Mouse (Mus musculus): ENCODE measurements around the gene Spata31.

Gene Spata31

DNA sequence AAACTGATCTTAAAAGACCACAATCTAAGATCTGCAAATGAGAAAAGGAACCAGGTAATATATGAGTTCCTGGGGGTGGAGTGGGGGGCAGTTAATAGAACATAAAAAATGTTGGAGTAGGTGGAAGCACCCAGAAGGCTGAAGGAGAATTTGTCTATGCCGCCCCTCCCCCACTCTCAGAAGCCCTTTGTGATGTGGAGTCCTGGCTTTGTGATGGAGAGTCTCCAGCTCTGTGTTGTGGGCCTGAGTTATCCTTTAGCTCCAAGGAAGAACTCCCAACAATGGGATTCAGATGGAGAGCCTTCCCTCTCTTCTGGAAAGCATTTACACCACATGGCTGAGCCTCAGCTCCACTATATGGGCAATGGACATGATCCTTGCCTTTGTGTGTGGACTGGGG, at the start of gene Spata31:
TSS of gene Spata31 (plus strand) at position 216 of the 400 bp plus-strand sequence.
- DNase-seq (ENCODE audit: low spot score): no peak

DNA sequence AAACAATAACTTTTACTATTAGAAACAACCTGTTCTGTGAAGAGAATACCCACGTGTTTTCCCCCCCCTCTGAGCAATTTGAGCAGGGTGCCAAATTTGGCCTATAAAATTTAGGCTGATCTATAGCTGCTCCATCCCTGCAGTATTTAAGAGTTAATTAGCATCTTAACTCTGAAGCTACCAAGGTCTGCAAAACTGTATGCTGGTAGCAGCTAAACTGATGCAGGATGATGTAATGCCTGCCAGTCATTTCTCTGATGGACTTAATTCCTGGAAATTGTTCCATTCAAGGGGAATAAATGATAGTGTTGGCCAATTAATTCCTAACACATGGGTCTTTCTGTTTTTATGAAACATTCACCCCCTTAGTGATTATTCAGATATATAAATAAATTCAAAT, 14.1 kb upstream of the Spata31 start:
- no peak for DNase-seq (ENCODE audit: low spot score)

DNA sequence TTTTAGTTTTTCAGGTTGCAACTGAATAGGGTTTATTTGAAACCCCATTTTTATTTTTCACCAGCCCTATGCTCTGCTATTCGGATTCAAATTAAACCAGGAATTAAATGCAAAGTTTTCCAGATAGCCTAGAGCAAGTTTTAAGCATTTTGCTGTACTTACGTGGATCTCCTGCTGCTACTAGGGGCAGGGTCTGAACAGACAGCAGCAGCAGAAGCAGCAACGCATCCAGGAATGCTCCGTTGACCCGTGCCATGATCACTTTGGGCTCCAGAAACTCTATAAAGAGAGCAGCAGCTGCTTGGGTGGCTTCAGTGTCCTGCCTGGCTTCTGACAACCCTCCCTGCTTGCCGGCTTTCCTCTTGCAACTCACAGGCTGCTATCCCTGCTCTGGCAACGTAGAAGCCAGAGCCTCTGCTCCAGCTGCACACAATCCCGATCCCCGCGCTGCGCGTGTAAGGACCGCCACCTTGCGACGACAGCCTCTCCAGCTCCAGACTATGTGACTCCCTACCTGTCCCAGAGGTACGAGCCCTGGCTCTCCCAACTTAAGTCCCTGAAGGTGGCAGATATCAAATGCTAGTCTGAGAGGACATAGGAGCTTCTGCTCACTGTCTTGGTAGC, 13.5 kb upstream of the Spata31 start, which contains the start of gene Cntnap3:
TSS of gene Cntnap3 (minus strand) at position 371 of the 624 bp plus-strand sequence.
- DNase-seq (ENCODE audit: low spot score): no peak
